Mouse (Mus musculus) erythroblast, embryonic 14.5 days (primary cell): ENCODE data around the gene Arhgap23.

Source experiments
- GATA1 ChIP-seq: IDR thresholded peaks from 2 replicates; pipeline ENCODE4 v1.6.1; 2012; ENCODE audit warnings: low read length, inconsistent platforms, mixed read lengths
- TAL1 ChIP-seq: IDR thresholded peaks from 3 replicates; pipeline ENCODE4 v1.6.1; 2012; ENCODE audit warnings: low read length, inconsistent platforms, mixed read lengths

DNA sequence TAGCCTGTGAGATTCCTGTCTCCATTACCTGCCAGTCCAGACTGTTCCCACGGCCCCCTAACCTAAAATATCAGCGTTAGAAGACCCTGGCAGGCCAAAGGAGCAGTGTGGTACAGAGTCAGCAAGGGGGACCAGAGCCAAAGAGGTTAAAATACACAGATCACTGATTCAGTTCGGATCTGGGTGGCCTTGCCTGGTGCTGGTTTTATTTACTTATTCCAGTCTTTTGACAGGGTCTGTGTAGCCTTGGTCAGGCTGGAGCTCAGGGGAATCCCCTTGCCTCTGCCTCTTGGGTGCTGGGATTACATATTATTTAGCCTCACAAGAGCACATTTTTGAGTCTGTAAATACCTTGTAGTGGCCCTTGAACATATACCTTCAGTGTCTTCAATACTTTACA, 9.5 kb downstream of the Arhgap23 start:
- TF ChIP-seq GATA1, result no peak
- no peak for TF ChIP-seq TAL1
